14 mouse cellular contexts compared by ENCODE assay signal in genomic region chr9:41515192-41515591, GRCm38 (mm10).
DNase-seq lines count a peak whose midpoint lies in the region; ATAC-seq and TF ChIP-seq lines count a peak whose summit lies in the region.
"Had no signal": no experiment of that assay in that cellular context is flagged by ENCODE, and none has a peak within 500 bp of the region (broad histone marks: within the 10 kb centered on the region; RNA-seq: fewer than 3 reads in every experiment).

No protein-coding gene starts in this region.

- no peaks in the 10 kb centered on the region for H3K27me3 ChIP-seq in C2C12 (ENCODE audit: control insufficient read depth, insufficient read depth, insufficient read length)
- no peaks in the 10 kb centered on the region for H3K27me3 ChIP-seq in hindbrain, embryonic 14.5 days (ENCODE audit: control insufficient read depth, insufficient read depth, low read length)
- no peaks in the 10 kb centered on the region for H3K27me3 ChIP-seq in midbrain, embryonic 14.5 days (ENCODE audit: control insufficient read depth, insufficient read depth, low read length)
- H3K27me3 ChIP-seq: embryonic facial prominence, embryonic 13.5 days had no signal

- H3K36me3 ChIP-seq in C2C12 (ENCODE audit: control insufficient read depth, insufficient read depth) = peaks cover 6% of the 10 kb centered on the region
- no peaks in the 10 kb centered on the region for H3K36me3 ChIP-seq in hindbrain, embryonic 14.5 days (replicated peaks; ENCODE audit: control insufficient read depth, insufficient read depth)
- peaks cover 4% of the 10 kb centered on the region; the same call in 1 of the 2 replicates for H3K36me3 ChIP-seq in midbrain, embryonic 14.5 days (ENCODE audit: control insufficient read depth, insufficient read depth, low read length)

- no peak overlapping the region for H3K4me3 ChIP-seq in C2C12 (ENCODE audit: insufficient read depth, poor library complexity, severe bottlenecking)
- H3K4me3 ChIP-seq in hindbrain, embryonic 14.5 days (replicated peaks; ENCODE audit: low read length) = no peak overlapping the region
- H3K4me3 ChIP-seq in midbrain, embryonic 14.5 days (replicated peaks; ENCODE audit: low read depth, low read length) = no peak overlapping the region
- H3K4me3 ChIP-seq: embryonic facial prominence, embryonic 13.5 days; left cerebral cortex, adult 2 months had no signal

- H3K9ac ChIP-seq in hindbrain, embryonic 14.5 days = no peak overlapping the region
- no peak overlapping the region for H3K9ac ChIP-seq in midbrain, embryonic 14.5 days (replicated peaks; ENCODE audit: low read length)
- H3K9ac ChIP-seq: embryonic facial prominence, embryonic 13.5 days; liver, postnatal 0 days had no signal

- H3K4me1 ChIP-seq in hindbrain, embryonic 14.5 days (replicated peaks; ENCODE audit: control insufficient read depth, insufficient read depth, low read length) = peaks cover 13% of the 10 kb centered on the region; the same call in 1 of the 2 replicates
- H3K4me1 ChIP-seq in midbrain, embryonic 14.5 days (ENCODE audit: control insufficient read depth, insufficient read depth, low read length) = no peaks in the 10 kb centered on the region

- intact Hi-C loops in heart, postnatal 10 days (cut with DNase I) = no loop called here

- ATAC-seq in hindbrain, embryonic 14.5 days (ENCODE audit: low FRiP score) = no peak
- ATAC-seq in midbrain, embryonic 14.5 days (ENCODE audit: low FRiP score, low TSS enrichment) = no peak
- ATAC-seq: forebrain, embryonic 14.5 days; liver, postnatal 0 days had no signal

- no peak overlapping the region for H3K4me2 ChIP-seq in hindbrain, embryonic 14.5 days (replicated peaks)
- H3K4me2 ChIP-seq in midbrain, embryonic 14.5 days (ENCODE audit: low read length) = no peak overlapping the region
- H3K4me2 ChIP-seq: embryonic facial prominence, embryonic 13.5 days had no signal

- H3K27ac ChIP-seq in hindbrain, embryonic 14.5 days = no peak overlapping the region
- H3K27ac ChIP-seq in midbrain, embryonic 14.5 days (replicated peaks; ENCODE audit: low read depth, low read length) = no peak overlapping the region
- H3K27ac ChIP-seq: embryonic facial prominence, embryonic 13.5 days; left cerebral cortex, adult 2 months had no signal

- peaks cover 51% of the 10 kb centered on the region for H3K79me2 ChIP-seq in C2C12 (ENCODE audit: control insufficient read depth, insufficient read depth)

- no peak overlapping the region for H3ac ChIP-seq in C2C12 (ENCODE audit: control insufficient read depth, insufficient read length, low read depth)

- TF ChIP-seq CTCF in C2C12 (IDR thresholded peaks at IDR 0.05; ENCODE audit: control insufficient read depth, insufficient read depth, insufficient read length) = no peak

- peak; percentile 75 for DNase-seq in gastrocnemius, adult 18-20 months (ENCODE audit: low spot score)
- no peak for DNase-seq in gastrocnemius, postnatal 10 days
- DNase-seq in adrenal gland, postnatal 10 days = peak; percentile 12
- peak; percentile 47 to 59 for DNase-seq in heart, postnatal 10 days
- DNase-seq in hindbrain, embryonic 14.5 days (ENCODE audit: low spot score) = no peak
- DNase-seq in midbrain, embryonic 14.5 days = no peak
- no peak for DNase-seq in layer of hippocampus, postnatal 14 days (ENCODE audit: low spot score in 2 of 2)
- DNase-seq: cerebellum, adult 11 months; kidney, adult 18-20 months; liver, postnatal 0 days had no signal

- H3K79me3 ChIP-seq in C2C12 (ENCODE audit: low read depth) = peaks cover 17% of the 10 kb centered on the region

- no peaks in the 10 kb centered on the region for H3K9me3 ChIP-seq in hindbrain, embryonic 14.5 days (ENCODE audit: control insufficient read depth, low read length)
- H3K9me3 ChIP-seq in midbrain, embryonic 14.5 days (ENCODE audit: control insufficient read depth, low read length) = no peaks in the 10 kb centered on the region
- H3K9me3 ChIP-seq: embryonic facial prominence, embryonic 13.5 days had no signal

TF ChIP-seq in C2C12, 6 proteins besides CTCF, POLR2A, EP300 and RAD21:
- TF ChIP-seq USF1 (IDR thresholded peaks at IDR 0.05; ENCODE audit: low read depth) (no peak), MYOG (IDR thresholded peaks at IDR 0.05; ENCODE audit: control insufficient read depth, extremely low read depth, insufficient read length) (no peak), CEBPB (IDR thresholded peaks at IDR 0.05; ENCODE audit: low read depth) (peak; percentile 95), MYOD1 (IDR thresholded peaks at IDR 0.05; ENCODE audit: control insufficient read depth, insufficient read length, low read depth) (peak; percentile 8), FOSL1 (IDR thresholded peaks at IDR 0.05; ENCODE audit: insufficient read depth, low read length, poor library complexity, severe bottlenecking) (peak; percentile 31), MAX (IDR thresholded peaks at IDR 0.05) (no peak)

Comparison
In these comparisons a context has a peak if more than half of its experiments do, and no peak if none do; other contexts are left out.
1. DNase-seq: peak in gastrocnemius, adult 18-20 months (single experiment), adrenal gland, postnatal 10 days (single experiment) and heart, postnatal 10 days (2 of 2); none in gastrocnemius, postnatal 10 days (single experiment), hindbrain, embryonic 14.5 days (single experiment), midbrain, embryonic 14.5 days (single experiment) and layer of hippocampus, postnatal 14 days (0 of 2).